Mouse (Mus musculus) stomach, postnatal 0 days (tissue): ENCODE results near the gene Tnfrsf17.

ENCODE experiments used
- CTCF ChIP-seq: IDR thresholded peaks from 2 replicates; pipeline ENCODE4 v1.5.1; 2016; ENCODE audit warnings: antibody characterized with exemption, low read depth, mild to moderate bottlenecking, moderate library complexity
- EP300 ChIP-seq: optimal IDR thresholded peaks from 2 replicates; pipeline ENCODE3; 2016; ENCODE audit warnings: antibody characterized with exemption

GRCm38 (mm10) chr16:11317324-11317723 is 3.7 kb downstream of the Tnfrsf17 start:
- TF ChIP-seq CTCF (no peak), EP300 (no peak)
